Mouse (Mus musculus) lung, postnatal 0 days (tissue): ENCODE measurements around the gene Hist1h3a.

ENCODE experiments used
- CTCF ChIP-seq: IDR thresholded peaks from 2 replicates; pipeline ENCODE4 v1.5.1; 2016; ENCODE audit warnings: antibody characterized with exemption, mild to moderate bottlenecking
- EP300 ChIP-seq: IDR thresholded peaks from 2 replicates; pipeline ENCODE4 v1.6.1; 2016; ENCODE audit warnings: antibody characterized with exemption, mild to moderate bottlenecking, control low read depth

- no peak for TF ChIP-seq EP300
- no peak for TF ChIP-seq CTCF
Observed at GRCm38 (mm10) chr13:23729706-23730105, 32.5 kb downstream of the Hist1h3a start.
